Mouse (Mus musculus) ES-E14 (cell line): ENCODE measurements around the gene Erich3.

Experiments
- CHD2 ChIP-seq: IDR thresholded peaks from 2 replicates; pipeline ENCODE4 v1.6.1; 2014; ENCODE audit warnings: mild to moderate bottlenecking, low read depth, low read length, inconsistent platforms
- ZC3H11A ChIP-seq: IDR thresholded peaks from 2 replicates; pipeline ENCODE4 v1.6.1; 2012; ENCODE audit warnings: low read depth, mild to moderate bottlenecking, inconsistent platforms, low read length, borderline replicate concordance
- ZNF384 ChIP-seq: IDR thresholded peaks from 2 replicates; pipeline ENCODE4 v1.6.1; 2012; ENCODE audit warnings: low read depth, low read length, inconsistent platforms

DNA sequence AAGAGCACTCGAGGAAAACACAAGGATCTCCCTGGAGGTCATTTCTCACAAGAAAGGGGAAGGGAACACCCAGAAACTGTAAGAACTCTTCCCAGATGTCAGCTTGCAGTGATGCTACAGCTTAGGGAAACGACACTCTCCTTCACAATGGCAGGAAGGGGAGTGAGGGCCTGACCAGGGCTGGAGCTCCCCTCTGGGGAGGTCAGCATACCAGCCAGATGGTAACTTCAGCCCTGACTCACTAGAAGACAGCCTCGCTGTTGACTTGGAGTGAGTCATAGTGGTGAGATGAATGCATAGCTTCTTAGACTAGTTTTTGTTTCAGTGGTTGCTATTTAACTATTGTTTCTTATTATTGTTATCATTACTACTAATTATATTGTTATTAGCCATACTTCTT is 90.8 kb downstream of the Erich3 start:
- TF ChIP-seq CHD2: no peak
- TF ChIP-seq ZNF384: no peak
- no peak for TF ChIP-seq ZC3H11A
